Mouse (Mus musculus): ENCODE data around the gene Olfr544. TPM values are rescaled to one million over a fixed set of nuclear protein-coding genes. Genes with fewer than 3 reads are reported as not detected.

Olfr544 gene
- polyA plus RNA-seq, 1 experiment from 2014 or later, result 0.06 TPM

- 71% methylated on average over 5 of the region's 5 CpGs for WGBS
- ATAC-seq (replicated peaks), result no peak
- Histone ChIP-seq H3K4me3 (no peak overlapping the region), H3K27ac (replicated peaks) (no peak overlapping the region), H3K4me2 (replicated peaks) (no peak overlapping the region), H3K9me3 (no peaks in the 10 kb centered on the region), H3K4me1 (no peaks in the 10 kb centered on the region), H3K27me3 (no peaks in the 10 kb centered on the region), H3K36me3 (peaks cover 18% of the 10 kb centered on the region), H3K9ac (replicated peaks) (no peak overlapping the region)
Observed at GRCm38 (mm10) chr7:102472675-102473074, 15.4 kb downstream of the Olfr544 start.

- Histone ChIP-seq H3K4me3 (no peak overlapping the region), H3K36me3 (peaks cover 65% of the 10 kb centered on the region), H3K9me3 (no peaks in the 10 kb centered on the region), H3K4me2 (replicated peaks) (no peak overlapping the region), H3K9ac (replicated peaks) (no peak overlapping the region), H3K4me1 (no peaks in the 10 kb centered on the region), H3K27me3 (no peaks in the 10 kb centered on the region), H3K27ac (replicated peaks) (no peak overlapping the region)
- no peak for ATAC-seq (replicated peaks)
- WGBS, result 85% methylated on average over 8 of the region's 8 CpGs
Observed at GRCm38 (mm10) chr7:102467566-102467965, 20.5 kb downstream of the Olfr544 start.

- Histone ChIP-seq H3K27ac (replicated peaks) (no peak overlapping the region), H3K36me3 (peaks cover 89% of the 10 kb centered on the region), H3K4me3 (no peak overlapping the region), H3K9ac (replicated peaks) (no peak overlapping the region), H3K4me2 (replicated peaks) (no peak overlapping the region), H3K4me1 (no peaks in the 10 kb centered on the region), H3K9me3 (no peaks in the 10 kb centered on the region), H3K27me3 (no peaks in the 10 kb centered on the region)
- ATAC-seq (replicated peaks), result no peak
- 85% methylated on average over 5 of the region's 5 CpGs for WGBS
Observed at GRCm38 (mm10) chr7:102458618-102459380, 29.3 kb downstream of the Olfr544 start.

GRCm38 (mm10) chr7:102446438-102446837, 41.7 kb downstream of the Olfr544 start:
- H3K4me3 ChIP-seq, result no peak overlapping the region
- WGBS, result 93% methylated on average over 9 of the region's 9 CpGs
- H3K9ac ChIP-seq (replicated peaks), result no peak overlapping the region
- peaks cover 48% of the 10 kb centered on the region for H3K36me3 ChIP-seq
- H3K4me1 ChIP-seq, result peaks cover 19% of the 10 kb centered on the region
- no peaks in the 10 kb centered on the region for H3K9me3 ChIP-seq
- H3K27me3 ChIP-seq, result no peaks in the 10 kb centered on the region
- H3K27ac ChIP-seq (replicated peaks), result no peak overlapping the region
- no peak overlapping the region for H3K4me2 ChIP-seq (replicated peaks)
- no peak for ATAC-seq (replicated peaks)

DNA sequence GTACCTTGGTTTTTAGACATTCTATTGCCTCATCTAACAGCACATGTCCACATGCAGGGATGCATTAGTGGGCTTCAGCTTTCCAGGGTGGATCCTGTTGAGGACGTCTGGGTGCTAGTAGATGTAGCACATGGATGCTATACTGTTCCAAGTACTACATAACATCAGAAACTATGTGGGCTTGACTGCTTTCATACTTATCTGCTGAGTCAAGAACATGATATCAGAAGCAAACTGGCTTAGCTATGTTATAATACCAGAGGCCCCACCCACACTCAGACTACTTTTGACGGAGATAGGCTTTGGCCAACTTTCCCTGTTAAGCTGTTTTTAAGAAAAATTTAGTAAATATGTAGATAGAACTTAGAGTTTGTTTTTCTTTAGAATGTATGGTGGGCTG, 43.8 kb downstream of the Olfr544 start:
- Histone ChIP-seq H3K4me3 (no peak overlapping the region), H3K9ac (replicated peaks) (no peak overlapping the region), H3K4me2 (replicated peaks) (no peak overlapping the region), H3K4me1 (peaks cover 19% of the 10 kb centered on the region), H3K27ac (replicated peaks) (no peak overlapping the region), H3K36me3 (peaks cover 29% of the 10 kb centered on the region), H3K9me3 (no peaks in the 10 kb centered on the region), H3K27me3 (no peaks in the 10 kb centered on the region)
- 87% methylated on average over 2 of the region's 2 CpGs for WGBS
- ATAC-seq (replicated peaks), result no peak

DNA sequence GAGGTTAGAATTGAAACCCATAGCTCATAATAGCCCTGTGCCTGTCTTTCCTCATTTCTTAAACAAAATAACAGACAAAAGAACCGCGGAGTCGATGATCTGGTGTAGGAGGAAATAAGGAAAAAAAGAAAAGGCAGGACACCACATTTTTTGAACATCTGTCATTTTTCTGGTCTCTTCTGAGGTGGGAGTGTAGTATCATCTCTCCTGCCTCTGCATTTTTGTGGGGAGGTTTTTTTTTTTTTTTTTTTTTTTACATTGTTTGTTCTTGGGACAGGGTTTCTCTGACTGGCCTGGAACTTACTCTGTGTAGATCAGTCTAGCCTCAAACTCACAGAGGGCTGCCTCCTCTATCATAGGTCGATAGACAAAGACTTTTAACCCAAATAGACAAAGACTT, 45.7 kb downstream of the Olfr544 start:
- H3K4me1 ChIP-seq, result peaks cover 19% of the 10 kb centered on the region
- no peak overlapping the region for H3K27ac ChIP-seq (replicated peaks)
- H3K36me3 ChIP-seq, result peaks cover 19% of the 10 kb centered on the region
- WGBS, result under 1% methylated on average over 4 of the region's 4 CpGs
- peak overlapping the region; percentile 66 for H3K9ac ChIP-seq (replicated peaks)
- peak overlapping the region; percentile 52 for H3K4me2 ChIP-seq (replicated peaks)
- H3K4me3 ChIP-seq, result peak overlapping the region; percentile 76
- no peaks in the 10 kb centered on the region for H3K27me3 ChIP-seq
- H3K9me3 ChIP-seq, result no peaks in the 10 kb centered on the region
- ATAC-seq (replicated peaks), result no peak

DNA sequence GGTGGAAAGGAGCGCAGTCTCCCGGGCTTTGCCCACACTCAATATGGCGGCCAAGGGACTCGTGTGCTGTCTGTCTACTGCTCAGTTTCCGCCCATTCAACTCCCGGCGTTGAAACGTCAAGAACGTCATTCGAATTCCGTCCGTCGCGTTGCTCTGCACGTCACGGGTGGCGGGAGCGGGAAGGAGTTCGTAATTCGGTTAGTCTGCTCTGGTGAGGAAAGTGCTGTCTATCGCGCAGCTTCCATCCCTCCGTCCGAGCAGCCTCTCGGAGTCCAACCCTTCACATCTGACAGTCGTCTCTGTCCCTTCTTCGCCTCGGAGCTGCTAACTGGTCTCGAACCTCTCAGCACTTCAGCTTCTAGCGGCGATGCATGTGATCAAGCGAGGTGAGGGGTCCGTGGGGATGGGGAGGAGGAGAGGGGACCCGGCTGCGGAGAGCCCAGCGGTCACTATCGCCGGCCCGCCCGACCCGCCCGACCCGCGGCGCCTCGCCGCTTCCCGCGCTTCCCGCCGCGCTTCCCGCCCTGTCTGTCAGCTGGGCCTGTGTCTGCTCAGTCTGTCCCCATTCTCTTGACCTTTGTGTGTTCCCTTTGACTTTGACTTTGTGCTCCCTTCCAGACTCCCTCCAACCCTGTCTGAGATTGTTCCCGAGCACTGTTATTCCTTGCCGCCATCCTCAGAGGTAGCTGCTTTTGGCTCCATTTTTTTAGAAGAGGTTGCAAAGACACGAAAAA, 46.3 kb downstream of the Olfr544 start, which contains the start of gene Rrm1:
Rrm1 (plus strand) TSS at position 39 of the 735 bp plus-strand sequence.
- ATAC-seq (replicated peaks), result peak; percentile 99
- Histone ChIP-seq H3K27me3 (no peaks in the 10 kb centered on the region), H3K4me1 (peaks cover 19% of the 10 kb centered on the region), H3K36me3 (peaks cover 15% of the 10 kb centered on the region), H3K4me3 (peak within 1 kb of the TSS; percentile 76), H3K27ac (replicated peaks) (peak within 1 kb of the TSS; percentile 74), H3K9me3 (no peaks in the 10 kb centered on the region), H3K9ac (replicated peaks) (peak within 1 kb of the TSS; percentile 66), H3K4me2 (replicated peaks) (peak within 1 kb of the TSS; percentile 52)
- whole genome bisulfite sequencing, result under 1% methylated on average over 36 of the region's 56 CpGs

GRCm38 (mm10) chr7:102440822-102441656, 47.1 kb downstream of the Olfr544 start:
- peak; percentile 33 for ATAC-seq (replicated peaks)
- no peaks in the 10 kb centered on the region for H3K27me3 ChIP-seq
- H3K36me3 ChIP-seq, result peaks cover 7% of the 10 kb centered on the region
- WGBS, result 55% methylated on average over 15 of the region's 15 CpGs
- H3K4me1 ChIP-seq, result peaks cover 19% of the 10 kb centered on the region
- no peaks in the 10 kb centered on the region for H3K9me3 ChIP-seq
- H3K27ac ChIP-seq (replicated peaks), result no peak overlapping the region; the same call in 1 of the 2 replicates
- peak overlapping the region; percentile 23 for H3K4me2 ChIP-seq (replicated peaks)
- peak overlapping the region; percentile 76 for H3K4me3 ChIP-seq
- H3K9ac ChIP-seq (replicated peaks), result no peak overlapping the region

GRCm38 (mm10) chr7:102434344-102434743, 53.8 kb downstream of the Olfr544 start:
- H3K4me1 ChIP-seq, result no peaks in the 10 kb centered on the region
- H3K4me3 ChIP-seq, result no peak overlapping the region
- ATAC-seq (replicated peaks), result no peak
- no peaks in the 10 kb centered on the region for H3K9me3 ChIP-seq
- H3K27me3 ChIP-seq, result no peaks in the 10 kb centered on the region
- WGBS, result 89% methylated on average over 2 of the region's 2 CpGs
- no peaks in the 10 kb centered on the region for H3K36me3 ChIP-seq
- H3K4me2 ChIP-seq (replicated peaks), result no peak overlapping the region
- H3K9ac ChIP-seq (replicated peaks), result no peak overlapping the region
- H3K27ac ChIP-seq (replicated peaks), result no peak overlapping the region
